Mouse (Mus musculus): Measurements from ENCODE around the gene Atrnl1. TPM values are rescaled to one million over a fixed set of nuclear protein-coding genes. Genes with fewer than 3 reads are reported as not detected.
A peak's percentile ranks its signal among the peaks of the same experiment; 100 is the strongest.

The Atrnl1 gene
- polyA plus RNA-seq, 1 experiment from 2014 or later = 7.0 TPM

GRCm38 (mm10) chr19:57786699-57787098 lies 175.9 kb downstream of the Atrnl1 start:
- no peak for ATAC-seq (ENCODE audit: low FRiP score)
- no peak overlapping the region for H3K27ac ChIP-seq (replicated peaks)

GRCm38 (mm10) chr19:57802207-57802606 lies 191.4 kb downstream of the Atrnl1 start:
- H3K9ac ChIP-seq (replicated peaks) = no peak overlapping the region
- no peaks in the 10 kb centered on the region for H3K9me3 ChIP-seq (replicated peaks)
- 88% methylated on average over 9 of the region's 9 CpGs for WGBS
- no peak overlapping the region for H3K4me2 ChIP-seq
- 0 out of 2 replicates have a peak, but pooled peaks cover 3% of the 10 kb centered on the region for H3K4me1 ChIP-seq
- no peak overlapping the region for H3K4me3 ChIP-seq (replicated peaks)
- no peaks in the 10 kb centered on the region for H3K27me3 ChIP-seq (replicated peaks)
- H3K27ac ChIP-seq (replicated peaks) = no peak overlapping the region
- H3K36me3 ChIP-seq = no peaks in the 10 kb centered on the region
- ATAC-seq (ENCODE audit: low FRiP score) = no peak

More at GRCm38 (mm10) chr19:57786699-57787098, 175.9 kb downstream of the Atrnl1 start:
- Histone ChIP-seq H3K9ac (replicated peaks) (no peak overlapping the region), H3K4me1 (no peaks in the 10 kb centered on the region), H3K27me3 (replicated peaks) (no peaks in the 10 kb centered on the region), H3K36me3 (no peaks in the 10 kb centered on the region), H3K4me2 (no peak overlapping the region), H3K9me3 (replicated peaks) (no peaks in the 10 kb centered on the region), H3K4me3 (replicated peaks) (no peak overlapping the region)
- WGBS = 63% methylated on average over 5 of the region's 5 CpGs

- Histone ChIP-seq H3K4me2 (no peak overlapping the region), H3K4me1 (0 out of 2 replicates have a peak, but pooled peaks cover 3% of the 10 kb centered on the region), H3K9me3 (replicated peaks) (no peaks in the 10 kb centered on the region), H3K27ac (replicated peaks) (no peak overlapping the region), H3K4me3 (replicated peaks) (no peak overlapping the region), H3K9ac (replicated peaks) (no peak overlapping the region), H3K27me3 (replicated peaks) (no peaks in the 10 kb centered on the region), H3K36me3 (no peaks in the 10 kb centered on the region)
- WGBS = 82% methylated on average over 14 of the region's 14 CpGs
- no peak for ATAC-seq (ENCODE audit: low FRiP score)
These were observed 192.1 kb downstream of the Atrnl1 start for GRCm38 (mm10) chr19:57802771-57803482.

- no peak overlapping the region for H3K27ac ChIP-seq (replicated peaks)
- H3K4me2 ChIP-seq = no peak overlapping the region
- WGBS = 82% methylated on average over 3 of the region's 3 CpGs
- no peaks in the 10 kb centered on the region for H3K36me3 ChIP-seq
- no peaks in the 10 kb centered on the region for H3K27me3 ChIP-seq (replicated peaks)
- H3K4me3 ChIP-seq (replicated peaks) = no peak overlapping the region
- ATAC-seq (ENCODE audit: low FRiP score) = no peak
- 0 out of 2 replicates have a peak, but pooled peaks cover 3% of the 10 kb centered on the region for H3K4me1 ChIP-seq
- no peak overlapping the region for H3K9ac ChIP-seq (replicated peaks)
- H3K9me3 ChIP-seq (replicated peaks) = no peaks in the 10 kb centered on the region
These were observed 192.6 kb downstream of the Atrnl1 start for GRCm38 (mm10) chr19:57803483-57803820.

GRCm38 (mm10) chr19:57808363-57808762 lies 197.5 kb downstream of the Atrnl1 start:
- H3K27ac ChIP-seq (replicated peaks) = no peak overlapping the region
- H3K4me3 ChIP-seq (replicated peaks) = no peak overlapping the region
- H3K4me2 ChIP-seq = no peak overlapping the region
- WGBS = 46% methylated on average over 2 of the region's 2 CpGs
- H3K27me3 ChIP-seq (replicated peaks) = no peaks in the 10 kb centered on the region
- H3K36me3 ChIP-seq = no peaks in the 10 kb centered on the region
- H3K9me3 ChIP-seq (replicated peaks) = no peaks in the 10 kb centered on the region
- ATAC-seq (ENCODE audit: low FRiP score) = no peak
- no peaks in the 10 kb centered on the region for H3K4me1 ChIP-seq
- H3K9ac ChIP-seq (replicated peaks) = no peak overlapping the region

- Histone ChIP-seq H3K27me3 (replicated peaks) (no peaks in the 10 kb centered on the region), H3K4me2 (no peak overlapping the region), H3K27ac (replicated peaks) (no peak overlapping the region), H3K9ac (replicated peaks) (no peak overlapping the region), H3K36me3 (no peaks in the 10 kb centered on the region), H3K4me3 (replicated peaks) (no peak overlapping the region), H3K9me3 (replicated peaks) (no peaks in the 10 kb centered on the region), H3K4me1 (peaks cover 10% of the 10 kb centered on the region)
- no peak for ATAC-seq (ENCODE audit: low FRiP score)
- WGBS = 62% methylated on average over 6 of the region's 6 CpGs
These were observed 203.5 kb downstream of the Atrnl1 start for GRCm38 (mm10) chr19:57814291-57814690.

- Histone ChIP-seq H3K27me3 (replicated peaks) (no peaks in the 10 kb centered on the region), H3K4me2 (peak overlapping the region; percentile 32; the same call in 1 of the 2 replicates), H3K4me1 (peaks cover 10% of the 10 kb centered on the region), H3K9ac (replicated peaks) (no peak overlapping the region), H3K4me3 (replicated peaks) (no peak overlapping the region), H3K36me3 (no peaks in the 10 kb centered on the region), H3K9me3 (replicated peaks) (no peaks in the 10 kb centered on the region; the same call in 1 of the 2 replicates), H3K27ac (replicated peaks) (no peak overlapping the region; the same call in 1 of the 2 replicates)
- 66% methylated on average over 17 of the region's 17 CpGs for WGBS
- peak; percentile 73; the same call in 1 of the 2 replicates for ATAC-seq (ENCODE audit: low FRiP score)
These were observed 205.6 kb downstream of the Atrnl1 start for GRCm38 (mm10) chr19:57816221-57816996.

- WGBS = 53% methylated on average over 11 of the region's 11 CpGs
These were observed 206.9 kb downstream of the Atrnl1 start for GRCm38 (mm10) chr19:57817736-57818135.

GRCm38 (mm10) chr19:57823446-57823845 lies 212.6 kb downstream of the Atrnl1 start:
- WGBS = 67% methylated on average over 4 of the region's 4 CpGs
- Histone ChIP-seq H3K27me3 (replicated peaks) (no peaks in the 10 kb centered on the region), H3K27ac (replicated peaks) (no peak overlapping the region), H3K4me2 (no peak overlapping the region), H3K36me3 (no peaks in the 10 kb centered on the region), H3K9me3 (replicated peaks) (no peaks in the 10 kb centered on the region; the same call in 1 of the 2 replicates), H3K4me1 (no peaks in the 10 kb centered on the region; the same call in 1 of the 2 replicates), H3K4me3 (replicated peaks) (no peak overlapping the region), H3K9ac (replicated peaks) (no peak overlapping the region)
- no peak for ATAC-seq (ENCODE audit: low FRiP score)

More at GRCm38 (mm10) chr19:57817736-57818135, 206.9 kb downstream of the Atrnl1 start:
- no peaks in the 10 kb centered on the region for H3K36me3 ChIP-seq
- no peaks in the 10 kb centered on the region for H3K27me3 ChIP-seq (replicated peaks)
- H3K9ac ChIP-seq (replicated peaks) = no peak overlapping the region
- ATAC-seq (ENCODE audit: low FRiP score) = no peak
- no peak overlapping the region for H3K4me2 ChIP-seq
- peaks cover 10% of the 10 kb centered on the region for H3K4me1 ChIP-seq
- H3K4me3 ChIP-seq (replicated peaks) = no peak overlapping the region
- H3K9me3 ChIP-seq (replicated peaks) = no peaks in the 10 kb centered on the region; the same call in 1 of the 2 replicates
- no peak overlapping the region for H3K27ac ChIP-seq (replicated peaks)

- Histone ChIP-seq H3K9ac (replicated peaks) (no peak overlapping the region), H3K4me1 (no peaks in the 10 kb centered on the region; the same call in 1 of the 2 replicates), H3K4me3 (replicated peaks) (no peak overlapping the region), H3K36me3 (no peaks in the 10 kb centered on the region), H3K4me2 (no peak overlapping the region), H3K27me3 (replicated peaks) (no peaks in the 10 kb centered on the region), H3K9me3 (replicated peaks) (no peaks in the 10 kb centered on the region; the same call in 1 of the 2 replicates), H3K27ac (replicated peaks) (0 out of 2 replicates have a peak overlapping the region, but pooled peaks have one; percentile 3)
- 85% methylated on average over 13 of the region's 13 CpGs for WGBS
- ATAC-seq (ENCODE audit: low FRiP score) = no peak
These were observed 214.7 kb downstream of the Atrnl1 start for GRCm38 (mm10) chr19:57825271-57826207.

GRCm38 (mm10) chr19:57833083-57833482 lies 222.2 kb downstream of the Atrnl1 start:
- no peak for ATAC-seq (ENCODE audit: low FRiP score)
- no peaks in the 10 kb centered on the region for H3K36me3 ChIP-seq
- no peaks in the 10 kb centered on the region for H3K27me3 ChIP-seq (replicated peaks)
- no peak overlapping the region for H3K27ac ChIP-seq (replicated peaks)
- no peak overlapping the region for H3K9ac ChIP-seq (replicated peaks)
- no peak overlapping the region for H3K4me3 ChIP-seq (replicated peaks)
- H3K9me3 ChIP-seq (replicated peaks) = no peaks in the 10 kb centered on the region
- H3K4me1 ChIP-seq = no peaks in the 10 kb centered on the region
- WGBS = 90% methylated on average over 7 of the region's 7 CpGs
- H3K4me2 ChIP-seq = no peak overlapping the region

All from neural tube, embryonic 15.5 days (tissue).